Comparison of ENCODE assay signal across 23 mouse cellular contexts in the genomic region with DNA sequence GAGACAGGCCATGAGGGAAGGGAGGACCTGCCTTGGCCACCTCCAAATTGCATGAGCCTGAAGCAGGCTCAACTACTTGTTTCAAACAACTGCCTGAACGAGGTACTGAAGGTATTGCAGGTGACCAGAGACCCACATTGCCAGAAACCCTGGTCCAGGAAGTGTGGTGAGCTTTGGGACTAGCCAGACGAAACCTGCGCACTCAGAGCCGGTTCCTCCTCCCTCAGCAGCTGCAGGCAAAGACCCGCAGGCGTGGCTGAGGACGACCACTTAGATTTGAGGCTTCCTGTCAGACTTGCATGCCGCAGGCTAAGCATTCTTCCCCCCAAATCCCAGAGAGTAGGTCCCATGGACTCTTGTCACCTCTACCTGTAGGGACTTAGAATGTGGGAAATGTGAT. TPM values are rescaled to one million over a fixed set of nuclear protein-coding genes. Genes with fewer than 3 reads are reported as not detected.
A peak's percentile ranks its signal among the peaks of the same experiment; 100 is the strongest.
DNase-seq lines count a peak whose midpoint lies in the region; ATAC-seq and TF ChIP-seq lines count a peak whose summit lies in the region.
"Had no signal": no experiment of that assay in that cellular context is flagged by ENCODE, and none has a peak within 500 bp of the region (broad histone marks: within the 10 kb centered on the region; RNA-seq: fewer than 3 reads in every experiment).

No protein-coding gene starts in this region.

- no peak overlapping the region for H3K27ac ChIP-seq in CH12.LX (ENCODE audit: insufficient read depth, low read depth)
- H3K27ac ChIP-seq in midbrain, embryonic 11.5 days (ENCODE audit: low read depth, low read length) = no peak overlapping the region
- H3K27ac ChIP-seq: embryonic facial prominence, embryonic 15.5 days; hindbrain, embryonic 10.5 days; liver, embryonic 12.5 days had no signal

- H3K36me3 ChIP-seq in CH12.LX (replicated peaks in 1 of 2; ENCODE audit: control insufficient read depth in 1 of 2, insufficient read depth in 1 of 2, low read length in 1 of 2) = no peaks in the 10 kb centered on the region
- H3K36me3 ChIP-seq in midbrain, embryonic 11.5 days (ENCODE audit: control insufficient read depth, insufficient read depth, low read length) = no peaks in the 10 kb centered on the region
- H3K36me3 ChIP-seq: embryonic facial prominence, embryonic 15.5 days; hindbrain, embryonic 10.5 days; liver, embryonic 12.5 days had no signal

- H3K27me3 ChIP-seq in CH12.LX (replicated peaks) = peaks cover 40% of the 10 kb centered on the region
- H3K27me3 ChIP-seq in midbrain, embryonic 11.5 days (ENCODE audit: control insufficient read depth, insufficient read depth, low read length) = peaks cover 44% of the 10 kb centered on the region

- H3K4me1 ChIP-seq in CH12.LX (ENCODE audit: control insufficient read depth in 1 of 2, insufficient read depth in 2 of 2) = peaks cover 13 to 36% of the 10 kb centered on the region in 2 experiments
- H3K4me1 ChIP-seq in midbrain, embryonic 11.5 days (ENCODE audit: control insufficient read depth, insufficient read depth, low read length) = peaks cover 2% of the 10 kb centered on the region; the same call in 1 of the 2 replicates

- 53% methylated on average over 8 of the region's 8 CpGs for WGBS in midbrain, embryonic 11.5 days

- H3K9me3 ChIP-seq in CH12.LX (replicated peaks; ENCODE audit: low read length) = peaks cover 2% of the 10 kb centered on the region
- H3K9me3 ChIP-seq in midbrain, embryonic 11.5 days (ENCODE audit: control insufficient read depth, low read length) = no peaks in the 10 kb centered on the region
- H3K9me3 ChIP-seq: embryonic facial prominence, embryonic 15.5 days; hindbrain, embryonic 10.5 days; liver, embryonic 12.5 days had no signal

- peak; percentile 18; the same call in 1 of the 2 replicates for TF ChIP-seq POLR2A in CH12.LX (IDR thresholded peaks at IDR 0.05; ENCODE audit: low read depth, low read length)

- H3K4me2 ChIP-seq in CH12.LX (ENCODE audit: insufficient read depth, low read depth, poor library complexity, severe bottlenecking) = peak overlapping the region; percentile 54; the same call in 1 of the 2 replicates
- H3K4me2 ChIP-seq in midbrain, embryonic 11.5 days = no peak overlapping the region
- H3K4me2 ChIP-seq: embryonic facial prominence, embryonic 15.5 days; liver, embryonic 12.5 days had no signal

- in situ Hi-C loops in CH12.LX (cut with MboI; ENCODE audit: low pct_ligation_motif_present, low pct_unique_long_range_greater_than_20kb, low sequenced_read_pairs) = no loop called here

- H3K4me3 ChIP-seq in CH12.LX (replicated peaks in 1 of 3; ENCODE audit: low read depth in 2 of 3, low read length in 2 of 3, poor library complexity in 1 of 3) = no peak overlapping the region
- no peak overlapping the region for H3K4me3 ChIP-seq in midbrain, embryonic 11.5 days (ENCODE audit: low read depth, low read length)
- H3K4me3 ChIP-seq: embryonic facial prominence, embryonic 15.5 days; hindbrain, embryonic 10.5 days; liver, embryonic 12.5 days had no signal

- dilution Hi-C loops in CH12.LX (cut with MboI; ENCODE audit: extremely low pct_ligation_motif_present, extremely low pct_unique_long_range_greater_than_20kb, low sequenced_read_pairs) = no loop called here

- no peaks in the 10 kb centered on the region for H3K79me2 ChIP-seq in CH12.LX (replicated peaks; ENCODE audit: control insufficient read depth, extremely low read depth, insufficient read depth, poor library complexity, severe bottlenecking)

- no peak for TF ChIP-seq CTCF in CH12.LX (conservative IDR thresholded peaks at IDR 0.05 in 1 of 2, IDR thresholded peaks at IDR 0.05 in 1 of 2; ENCODE audit: low read depth in 2 of 2, low read length in 2 of 2)

- no peak for ATAC-seq in midbrain, embryonic 11.5 days (ENCODE audit: low FRiP score)
- ATAC-seq: forebrain, embryonic 16.5 days; liver, embryonic 12.5 days had no signal

- H3K9ac ChIP-seq in CH12.LX (ENCODE audit: insufficient read depth, low read depth) = no peak overlapping the region
- H3K9ac ChIP-seq in midbrain, embryonic 11.5 days (ENCODE audit: low read length) = no peak overlapping the region
- H3K9ac ChIP-seq: embryonic facial prominence, embryonic 15.5 days; liver, embryonic 12.5 days had no signal

- peak; percentile 57 for DNase-seq in thymus, postnatal 0 days (ENCODE audit: low spot score)
- no peak for DNase-seq in thymus, adult 18-20 months
- DNase-seq in CH12.LX (ENCODE audit: extremely low read depth) = peak; percentile 48
- peak; percentile 23 for DNase-seq in induced T-regulatory cell, adult 2 months (ENCODE audit: low read depth)
- DNase-seq in midbrain, embryonic 11.5 days (ENCODE audit: low spot score, missing footprints) = no peak
- no peak for DNase-seq in ovary, postnatal 14 days (ENCODE audit: low spot score)
- no peak for DNase-seq in testis, postnatal 14 days (ENCODE audit: low spot score)
- DNase-seq: adrenal gland, postnatal 10 days; gastrocnemius, postnatal 36 days; kidney, adult 8-10 months; kidney, postnatal 25 days; lung, adult 2 months; right cerebral cortex, adult 18-20 months had no signal

- no peak for TF ChIP-seq RAD21 in CH12.LX (IDR thresholded peaks at IDR 0.05; ENCODE audit: low read depth, low read length)

- peak; percentile 56; the same call in 1 of the 2 replicates for TF ChIP-seq EP300 in CH12.LX (IDR thresholded peaks at IDR 0.05; ENCODE audit: low read length)

TF ChIP-seq in CH12.LX, 34 proteins besides CTCF, POLR2A, EP300 and RAD21:
- TF ChIP-seq PAX5 (IDR thresholded peaks at IDR 0.05; ENCODE audit: low read length) (no peak), UBTF (IDR thresholded peaks at IDR 0.05; ENCODE audit: low read depth, low read length) (no peak), MEF2A (IDR thresholded peaks at IDR 0.05; ENCODE audit: borderline replicate concordance, low read depth, low read length) (0 out of 2 replicates have a peak, but pooled peaks have one; percentile 32), IRF4 (IDR thresholded peaks at IDR 0.05; ENCODE audit: low read depth, low read length) (peak; percentile 50; the same call in 1 of the 2 replicates), TBP (conservative IDR thresholded peaks at IDR 0.05; ENCODE audit: low read depth, low read length) (no peak), JUND (conservative IDR thresholded peaks at IDR 0.05; ENCODE audit: low read depth, low read length) (no peak), RCOR1 (conservative IDR thresholded peaks at IDR 0.05; ENCODE audit: low read depth, low read length) (no peak), GABPA (IDR thresholded peaks at IDR 0.05; ENCODE audit: insufficient replicate concordance, low read depth, low read length) (no peak), HCFC1 (IDR thresholded peaks at IDR 0.05; ENCODE audit: low read depth, low read length) (no peak), E2F4 (IDR thresholded peaks at IDR 0.05; ENCODE audit: insufficient replicate concordance, low read depth, low read length) (no peak), ZC3H11A (IDR thresholded peaks at IDR 0.05; ENCODE audit: low read depth, low read length) (no peak), CHD1 (IDR thresholded peaks at IDR 0.05; ENCODE audit: low read depth, low read length) (no peak), ELF1 (IDR thresholded peaks at IDR 0.05; ENCODE audit: low read depth, low read length) (peak; percentile 75), ZKSCAN1 (IDR thresholded peaks at IDR 0.05; ENCODE audit: borderline replicate concordance, low read depth, low read length) (no peak), MAFK (IDR thresholded peaks at IDR 0.05; ENCODE audit: insufficient replicate concordance, low read length) (no peak), NRF1 (IDR thresholded peaks at IDR 0.05; ENCODE audit: low read depth, low read length) (peak; percentile 49; the same call in 1 of the 2 replicates), MAX (IDR thresholded peaks at IDR 0.05; ENCODE audit: low read length) (peak; percentile 37; the same call in 1 of the 2 replicates), BHLHE40 (IDR thresholded peaks at IDR 0.05; ENCODE audit: low read depth, low read length) (peak; percentile 44; the same call in 1 of the 2 replicates), MAZ (IDR thresholded peaks at IDR 0.05; ENCODE audit: low read depth, low read length) (no peak), USF1 (IDR thresholded peaks at IDR 0.05; ENCODE audit: low read depth, low read length) (no peak), ETS1 (conservative IDR thresholded peaks at IDR 0.05; ENCODE audit: low read depth, low read length) (no peak), TCF12 (IDR thresholded peaks at IDR 0.05; ENCODE audit: low read depth, low read length) (peak; percentile 48; the same call in 1 of the 2 replicates), POLR2AphosphoS2 (IDR thresholded peaks at IDR 0.05; ENCODE audit: low read depth, low read length) (no peak), ZMIZ1 (IDR thresholded peaks at IDR 0.05; ENCODE audit: low read depth, low read length) (no peak), CHD2 (IDR thresholded peaks at IDR 0.05; ENCODE audit: low read length) (no peak; the same call in 1 of the 2 replicates), USF2 (conservative IDR thresholded peaks at IDR 0.05; ENCODE audit: low read depth, low read length) (no peak), SMC3 (IDR thresholded peaks at IDR 0.05; ENCODE audit: low read depth, low read length) (no peak), KAT2A (IDR thresholded peaks at IDR 0.05; ENCODE audit: insufficient replicate concordance, low read length) (no peak), NELFE (IDR thresholded peaks at IDR 0.05; ENCODE audit: low read depth, low read length) (no peak), MYC (IDR thresholded peaks at IDR 0.05; ENCODE audit: low read depth, low read length) (no peak), JUN (IDR thresholded peaks at IDR 0.05; ENCODE audit: insufficient read depth, low read depth, low read length) (no peak), SIN3A (IDR thresholded peaks at IDR 0.05; ENCODE audit: low read length) (no peak), ZNF384 (IDR thresholded peaks at IDR 0.05; ENCODE audit: low read depth, low read length) (no peak), MXI1 (IDR thresholded peaks at IDR 0.05; ENCODE audit: low read depth, low read length) (no peak)

RNA-seq across cellular contexts. Expression of a gene that starts 33.2 kb away (rescaled TPM):
- not detected in 2 replicates for polyA plus RNA-seq in thymus, postnatal 0 days (2015; fragmentation: Nextera tagmentation; extraction: Ambion mirVana)
- total RNA-seq in CH12.LX (2012; rRNA removed) (not detected in 2 replicates), CH12.LX (2014; rRNA removed) (not detected in 2 replicates)
- polyA plus RNA-seq in CH12.LX (2012; ENCODE audit: insufficient read length, low read depth) = not detected in 2 replicates
- not detected in 2 replicates for polyA plus RNA-seq in midbrain, embryonic 11.5 days (2014; fragmentation: Nextera tagmentation; extraction: Ambion mirVana)
- total RNA-seq: gastrocnemius, postnatal 36 days; layer of hippocampus, adult 8-10 months; left cerebral cortex, adult 8-10 months; monocyte, adult 5-6 weeks had no signal
- polyA plus RNA-seq: embryonic facial prominence, embryonic 15.5 days; forebrain, embryonic 16.5 days; heart, embryonic 16.5 days; hindbrain, embryonic 10.5 days; limb, embryonic 11.5 days; neural tube, embryonic 11.5 days had no signal

RNA-seq across cellular contexts. Expression of a gene that starts 49.0 kb away (rescaled TPM):
- polyA plus RNA-seq in thymus, postnatal 0 days (2015; fragmentation: Nextera tagmentation; extraction: Ambion mirVana) = 0.21 and 0.23 TPM in 2 replicates
- total RNA-seq in CH12.LX (2012; rRNA removed) (not detected in 2 replicates), CH12.LX (2014; rRNA removed) (not detected in 2 replicates)
- not detected in 2 replicates for polyA plus RNA-seq in CH12.LX (2012; ENCODE audit: insufficient read length, low read depth)
- 0.63 and 0.72 TPM in 2 replicates for polyA plus RNA-seq in midbrain, embryonic 11.5 days (2014; fragmentation: Nextera tagmentation; extraction: Ambion mirVana)
- total RNA-seq: left cerebral cortex, adult 8-10 months; monocyte, adult 5-6 weeks had no signal

Comparison
In these comparisons a context has a peak if more than half of its experiments do, and no peak if none do; other contexts are left out.
1. DNase-seq: peak in thymus, postnatal 0 days (single experiment), CH12.LX (single experiment) and induced T-regulatory cell, adult 2 months (single experiment); none in thymus, adult 18-20 months (0 of 2), midbrain, embryonic 11.5 days (single experiment), ovary, postnatal 14 days (single experiment) and testis, postnatal 14 days (single experiment).